Mouse (Mus musculus) left cerebral cortex, adult 6 months (tissue): ENCODE results near the gene Clec10a. TPM values are rescaled to one million over a fixed set of nuclear protein-coding genes. Genes with fewer than 3 reads are reported as not detected.

Experiments
- long read RNA-seq, 2 experiments: library from polyadenylated mRNA; unstranded; transcript quantifications; one replicate each; pipeline ENCODE4 v2.0.0; 2019 to 2020
- polyA plus RNA-seq: library from polyadenylated mRNA; unstranded; fragments of <200 nt; fragmentation: Nextera tagmentation; gene quantifications from 2 replicates; pipeline ENCODE4 v1.2.3, GENCODE M21; 2021

The Clec10a gene
- polyA plus RNA-seq, result 1.9 and 2.1 TPM in 2 replicates
- long read RNA-seq, experiment 1, partial matches to known transcripts, result 2 of 2 reads
- long read RNA-seq, experiment 1, other reads (novel, unspliced or antisense), result 0 of 2 reads
- long read RNA-seq, experiment 2, partial matches to known transcripts, result 1 of 2 reads
- long read RNA-seq, experiment 2, other reads (novel, unspliced or antisense), result 0 of 2 reads

DNA sequence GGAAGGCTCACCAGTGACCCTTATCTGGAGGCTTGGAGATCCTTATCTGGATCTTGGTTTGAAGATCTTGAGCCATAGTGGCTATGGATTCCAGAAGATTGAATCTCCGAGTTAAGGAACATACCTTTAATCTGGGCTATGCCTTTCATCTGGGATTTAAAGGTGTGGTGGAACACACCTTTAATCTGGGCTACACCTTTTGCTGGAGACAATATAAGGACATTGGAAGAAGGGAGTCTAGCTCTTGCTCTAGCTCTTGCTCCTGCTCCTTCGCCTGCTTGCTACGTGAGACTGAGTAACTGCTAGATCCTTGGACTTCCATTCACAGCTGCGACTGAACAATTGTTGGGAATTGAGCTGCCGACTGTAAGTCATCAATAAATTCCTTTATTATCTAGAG, at the start of gene Clec10a:
Gene Clec10a, plus strand, starts transcription at position 301 of the 400 bp plus-strand sequence.

GRCm38 (mm10) chr11:70129926-70130379, 26.0 kb upstream of the Clec10a start, which contains the start of gene Mgl2:
Gene Mgl2 (plus strand): TSS chr11:70130329.

GRCm38 (mm10) chr11:70212423-70212822, 56.4 kb downstream of the Clec10a start, which contains the start of gene Slc16a11:
Gene Slc16a11 (plus strand): TSS chr11:70212752.

Other genes with a start within 250 kb of the Clec10a start
- gene Gps2, start 242.3 kb upstream of the Clec10a start, polyA plus RNA-seq, result 19.7 and 23.9 TPM in 2 replicates
- gene Eif5a, start 234.2 kb upstream of the Clec10a start, polyA plus RNA-seq, result 765 and 797 TPM in 2 replicates
- gene Ybx2, start 220.4 kb upstream of the Clec10a start, polyA plus RNA-seq, result 0.92 TPM in 1 of 2 replicates, not detected in the other
- gene Slc2a4, start 208.0 kb upstream of the Clec10a start, polyA plus RNA-seq, result 0.61 and 0.64 TPM in 2 replicates
- gene Cldn7, start 191.4 kb upstream of the Clec10a start, polyA plus RNA-seq, result not detected in 2 replicates
- 16.4 and 21.9 TPM in 2 replicates for gene Ctdnep1, start 175.0 kb upstream of the Clec10a start, polyA plus RNA-seq
- 112 and 113 TPM in 2 replicates for gene Elp5, start 173.7 kb upstream of the Clec10a start, polyA plus RNA-seq
- gene Gabarap, start 165.1 kb upstream of the Clec10a start, polyA plus RNA-seq, result 291 and 457 TPM in 2 replicates
- gene Phf23, start 160.4 kb upstream of the Clec10a start, polyA plus RNA-seq, result 9.2 and 18.6 TPM in 2 replicates
- gene Dvl2, start 155.6 kb upstream of the Clec10a start, polyA plus RNA-seq, result 1.6 and 4.0 TPM in 2 replicates
- gene Acadvl, start 140.8 kb upstream of the Clec10a start, polyA plus RNA-seq, result 40.5 and 55.2 TPM in 2 replicates
- 50.8 and 69.9 TPM in 2 replicates for gene Dlg4, start 139.3 kb upstream of the Clec10a start, polyA plus RNA-seq
- gene Asgr1, start 102.1 kb upstream of the Clec10a start, polyA plus RNA-seq, result 3.1 and 3.3 TPM in 2 replicates
- not detected in 2 replicates for gene Asgr2, start 63.6 kb upstream of the Clec10a start, polyA plus RNA-seq
- gene Mgl2, start 25.9 kb upstream of the Clec10a start, polyA plus RNA-seq, result 0.83 and 1.4 TPM in 2 replicates
- 5.1 and 9.8 TPM in 2 replicates for gene Slc16a11, start 56.6 kb downstream of the Clec10a start, polyA plus RNA-seq
- 1.9 and 2.8 TPM in 2 replicates for gene Slc16a13, start 64.9 kb downstream of the Clec10a start, polyA plus RNA-seq
- 0.37 and 0.53 TPM in 2 replicates for gene Bcl6b, start 73.6 kb downstream of the Clec10a start, polyA plus RNA-seq
- gene 0610010K14Rik, start 81.7 kb downstream of the Clec10a start, polyA plus RNA-seq, result 64.6 and 93.6 TPM in 2 replicates
- gene Gm21988, start 83.6 kb downstream of the Clec10a start, polyA plus RNA-seq, result 13.1 and 15.1 TPM in 2 replicates
- 793 and 899 TPM in 2 replicates for gene Rnasek, start 83.6 kb downstream of the Clec10a start, polyA plus RNA-seq
- gene Alox12, start 99.2 kb downstream of the Clec10a start, polyA plus RNA-seq, result 0.22 and 0.38 TPM in 2 replicates
- gene Alox12e, start 166.4 kb downstream of the Clec10a start, polyA plus RNA-seq, result 0.14 and 0.26 TPM in 2 replicates
- not detected in 2 replicates for gene Alox15, start 195.8 kb downstream of the Clec10a start, polyA plus RNA-seq